Mouse (Mus musculus): ENCODE results near the gene 1190002N15Rik.
A peak's percentile ranks its signal among the peaks of the same experiment; 100 is the strongest.

Gene 1190002N15Rik

GRCm38 (mm10) chr9:94537970-94538822, at the start of gene 1190002N15Rik:
TSS of gene 1190002N15Rik (minus strand) at chr9:94538081.
- DNase-seq (ENCODE audit: low read depth): peak; percentile 93

DNA sequence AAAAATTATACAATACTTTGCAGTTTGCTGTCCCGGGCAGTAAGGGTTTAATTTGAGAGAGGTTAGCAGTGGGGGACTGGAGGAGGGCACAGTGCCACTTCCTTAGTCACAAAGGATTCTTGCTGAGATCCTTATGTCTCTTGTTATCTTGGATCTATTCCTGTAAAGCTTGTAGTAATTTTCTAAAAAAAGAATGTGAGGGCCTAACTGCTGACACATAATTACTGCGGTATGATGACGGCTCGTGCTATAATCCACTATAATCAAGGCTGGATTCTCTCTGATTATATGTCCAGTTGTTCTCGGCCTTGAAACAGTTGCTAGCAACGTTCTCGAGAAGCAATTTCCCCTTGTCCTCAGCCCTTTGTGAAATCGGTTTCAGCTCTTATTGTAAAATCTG, 44.4 kb upstream of the 1190002N15Rik start:
- DNase-seq (ENCODE audit: low read depth): no peak

- DNase-seq (ENCODE audit: low read depth): no peak
Measured at GRCm38 (mm10) chr9:94581661-94582060, 43.8 kb upstream of the 1190002N15Rik start.

GRCm38 (mm10) chr9:94580071-94580737, 42.3 kb upstream of the 1190002N15Rik start:
- DNase-seq (ENCODE audit: low read depth): no peak

GRCm38 (mm10) chr9:94571802-94572201, 33.9 kb upstream of the 1190002N15Rik start:
- DNase-seq (ENCODE audit: low read depth): no peak

- no peak for DNase-seq (ENCODE audit: low read depth)
Measured at GRCm38 (mm10) chr9:94568386-94568785, 30.5 kb upstream of the 1190002N15Rik start.

- DNase-seq (ENCODE audit: low read depth): no peak
Measured at GRCm38 (mm10) chr9:94567722-94568314, 29.9 kb upstream of the 1190002N15Rik start.

DNA sequence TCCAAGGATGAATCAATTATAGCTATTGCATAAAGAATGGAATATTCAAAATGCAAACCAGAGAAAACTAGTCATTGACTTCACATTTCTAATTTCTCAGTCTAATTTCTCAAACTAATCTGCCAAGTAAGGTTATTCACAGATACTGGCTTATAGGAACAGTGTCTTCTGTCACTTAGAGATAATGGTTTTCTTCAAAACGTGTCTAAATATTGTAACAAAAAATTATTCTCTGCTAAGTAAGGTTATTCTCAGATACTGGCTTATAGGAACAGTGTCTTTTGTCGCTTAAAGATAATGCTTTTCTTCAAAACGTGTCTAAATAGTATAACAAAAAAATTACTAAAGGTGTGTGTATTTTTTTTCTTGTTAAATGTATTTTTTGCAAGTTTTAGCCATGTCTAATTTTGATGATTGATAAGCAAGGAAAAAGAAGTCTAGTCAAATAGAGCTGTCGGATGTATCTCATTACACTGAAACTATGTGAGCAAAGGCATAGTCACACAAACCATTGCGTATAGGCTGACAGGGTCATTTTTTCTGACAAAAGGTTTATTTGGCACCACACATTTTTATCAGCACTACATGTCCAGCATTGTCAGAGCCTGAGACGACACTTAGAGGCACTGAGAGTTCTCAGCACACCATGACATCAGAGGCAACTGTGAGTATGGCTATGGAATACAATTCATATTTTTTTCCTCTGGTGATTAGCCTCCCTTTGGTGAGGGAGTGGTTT, 19.1 kb upstream of the 1190002N15Rik start:
- DNase-seq (ENCODE audit: low read depth): no peak

DNA sequence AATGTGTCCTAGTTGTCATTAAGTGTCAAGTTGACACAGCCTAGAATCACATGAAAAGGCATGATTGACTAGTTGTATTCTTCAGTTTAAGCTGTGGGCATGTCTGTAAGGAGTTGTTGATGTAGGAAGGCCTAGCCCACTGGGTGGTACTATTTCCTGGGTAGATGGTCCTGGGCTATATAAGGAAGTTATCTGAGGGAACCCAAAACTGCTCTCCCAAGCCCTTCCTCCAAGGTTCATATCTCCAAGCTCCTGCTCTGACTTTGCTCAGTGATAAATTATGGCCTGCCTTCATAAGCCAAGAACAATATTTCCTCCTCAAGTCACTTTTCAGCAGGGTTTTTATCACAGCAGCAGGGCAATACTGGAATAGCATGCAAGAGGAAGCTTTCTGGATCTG, 18.4 kb upstream of the 1190002N15Rik start:
- no peak for DNase-seq (ENCODE audit: low read depth)

DNA sequence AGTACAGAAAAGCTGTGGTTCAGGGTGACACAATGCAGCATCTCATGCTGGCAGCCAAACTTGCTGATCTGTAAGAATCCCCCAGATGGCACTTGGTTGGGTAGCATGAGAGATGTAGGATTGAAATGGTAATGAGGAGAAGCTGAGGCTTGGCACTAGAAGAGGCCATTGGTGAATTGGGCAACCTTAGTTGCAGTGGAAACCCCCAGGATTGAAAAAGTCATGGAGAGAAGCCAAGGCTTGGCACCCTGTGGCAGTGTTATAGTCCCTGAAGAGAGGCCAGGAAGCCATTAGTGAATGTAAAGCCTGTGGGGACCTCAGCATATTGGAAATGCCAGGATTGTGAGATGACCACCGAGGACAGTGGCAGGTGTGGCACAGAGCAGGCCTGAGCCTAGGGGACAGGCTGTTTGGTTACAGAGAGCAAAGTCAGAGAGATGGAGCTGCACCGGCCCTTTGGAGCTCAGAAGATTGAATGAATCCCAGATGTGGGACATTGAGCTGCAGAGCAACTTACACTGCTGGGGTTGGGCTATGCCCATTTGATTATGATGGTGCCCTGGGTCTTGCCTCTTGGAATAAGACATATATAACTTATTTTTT, 12.7 kb upstream of the 1190002N15Rik start:
- DNase-seq (ENCODE audit: low read depth): no peak

DNA sequence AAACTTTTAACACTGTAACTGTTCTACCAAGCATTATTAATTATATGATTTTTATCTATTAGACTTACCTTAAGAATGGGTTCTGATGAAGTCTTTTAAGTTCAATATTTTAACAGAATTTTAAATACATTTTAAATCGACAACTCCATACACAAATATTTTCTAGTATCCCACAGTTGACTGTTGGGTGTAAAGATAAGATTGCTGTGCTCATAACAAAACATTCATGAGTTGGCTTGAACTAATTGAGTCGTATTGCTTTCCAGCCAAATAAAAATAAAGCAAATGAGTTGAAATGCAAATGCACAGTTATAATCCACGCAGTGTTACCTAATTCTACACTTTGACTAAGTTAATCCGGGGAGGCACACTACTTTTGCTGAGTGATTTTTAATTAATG, 6.0 kb upstream of the 1190002N15Rik start:
- no peak for DNase-seq (ENCODE audit: low read depth)

GRCm38 (mm10) chr9:94540343-94541095, 2.6 kb upstream of the 1190002N15Rik start:
- DNase-seq (ENCODE audit: low read depth): peak; percentile 67

- no peak for DNase-seq (ENCODE audit: low read depth)
Measured at GRCm38 (mm10) chr9:94539346-94539865, 1.5 kb upstream of the 1190002N15Rik start.

- no peak for DNase-seq (ENCODE audit: low read depth)
Measured at GRCm38 (mm10) chr9:94538823-94539143, 902 bp upstream of the 1190002N15Rik start.

DNA sequence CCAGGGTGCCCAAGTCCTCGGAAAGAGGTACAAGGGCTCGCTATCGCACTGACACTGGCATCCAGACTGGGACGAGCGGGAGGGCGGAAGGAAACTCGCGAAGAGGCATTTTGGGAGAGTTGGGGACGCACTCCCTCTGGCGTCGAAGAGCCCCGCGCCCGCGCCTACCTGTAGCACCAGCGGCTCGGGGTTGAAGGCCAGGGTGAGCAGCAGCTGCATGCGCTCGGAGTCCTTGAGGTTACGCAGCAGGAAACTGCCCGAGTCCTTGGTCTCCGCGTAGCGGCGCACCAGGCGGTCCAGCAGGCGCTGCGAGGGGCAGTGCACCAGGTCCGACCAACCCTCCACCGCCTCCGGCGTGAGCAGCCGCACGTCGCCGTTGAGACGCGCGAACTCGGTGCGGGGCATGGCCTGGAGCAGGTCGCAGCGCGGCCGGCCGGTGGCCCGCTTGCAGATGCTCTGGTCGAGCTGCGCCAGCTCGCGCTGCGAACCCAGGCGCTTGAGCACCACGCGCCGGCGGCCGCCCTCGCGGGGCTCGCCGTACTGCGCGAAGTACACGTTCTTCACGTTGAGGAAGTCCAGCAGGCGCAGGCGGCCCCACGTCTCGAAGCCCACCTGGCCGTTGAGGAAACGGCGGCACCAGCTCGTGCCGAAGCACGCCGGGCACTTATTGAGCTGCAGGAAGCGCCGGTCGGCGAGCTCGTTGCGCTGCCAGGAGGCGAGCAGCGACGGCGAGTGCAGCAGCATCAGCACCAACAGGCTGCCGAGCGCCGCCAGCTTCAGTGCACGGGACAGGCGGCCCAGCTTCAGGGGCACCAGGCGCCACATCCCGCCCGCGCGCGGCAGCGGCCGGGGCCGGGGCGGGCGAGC, 597 bp downstream of the 1190002N15Rik start:
- peak; percentile 76 for DNase-seq (ENCODE audit: low read depth)

- peak; percentile 12 for DNase-seq (ENCODE audit: low read depth)
Measured at GRCm38 (mm10) chr9:94536261-94536905, 1.5 kb downstream of the 1190002N15Rik start.

- DNase-seq (ENCODE audit: low read depth): peak; percentile 46
Measured at GRCm38 (mm10) chr9:94534795-94535194, 3.1 kb downstream of the 1190002N15Rik start.

GRCm38 (mm10) chr9:94534226-94534625, 3.7 kb downstream of the 1190002N15Rik start:
- DNase-seq (ENCODE audit: low read depth): peak; percentile 6

- DNase-seq (ENCODE audit: low read depth): peak; percentile 76
Measured at GRCm38 (mm10) chr9:94533641-94534040, 4.2 kb downstream of the 1190002N15Rik start.
